Mouse (Mus musculus) heart, embryonic 14.5 days (tissue): ENCODE results near the gene Rbm28. TPM values are rescaled to one million over a fixed set of nuclear protein-coding genes. Genes with fewer than 3 reads are reported as not detected.
A peak's percentile ranks its signal among the peaks of the same experiment; 100 is the strongest.

ENCODE experiments used
- ATAC-seq: fragments of 200-750 bp; cut with Nextera tagmentation; 2 replicates; pipeline ENCODE4 v1.8.0; 2017; ENCODE audit warnings: low read depth, moderate TSS enrichment; ENCODE audit not compliant: insufficient number of reproducible peaks, insufficient read depth, low FRiP score
- H3K27ac ChIP-seq, 2 experiments: fragments of 200-500 bp in 1 of 2; fragments of 300-500 bp in 1 of 2; sonication (generic) in 1 of 2; replicated peaks in 1 of 2; 2 replicates each; pipeline ENCODE4 v1.5.1; 2012 to 2014; ENCODE audit warnings: low read depth in 2 of 2, low read length in 2 of 2, control low read depth in 1 of 2, mild to moderate bottlenecking in 1 of 2, mixed read lengths in 1 of 2; ENCODE audit not compliant: control insufficient read depth in 1 of 2, insufficient read depth in 1 of 2
- H3K27me3 ChIP-seq: fragments of 300-500 bp; sonication (generic); 2 replicates; pipeline ENCODE4 v1.6.1; 2014; ENCODE audit warnings: mild to moderate bottlenecking, low read length, control low read depth; ENCODE audit not compliant: control insufficient read depth, insufficient read depth
- H3K36me3 ChIP-seq: fragments of 300-500 bp; sonication (generic); 2 replicates; pipeline ENCODE4 v1.6.1; 2014; ENCODE audit warnings: mild to moderate bottlenecking, control low read depth, low read length, mixed read lengths; ENCODE audit not compliant: control insufficient read depth, insufficient read depth
- H3K4me1 ChIP-seq, 2 experiments: fragments of 200-500 bp in 1 of 2; fragments of 300-500 bp in 1 of 2; sonication (generic) in 1 of 2; 2 replicates each; pipeline ENCODE4 v1.6.1; 2012 to 2014; ENCODE audit warnings: low read length in 2 of 2, control low read depth in 1 of 2, mixed read lengths in 1 of 2; ENCODE audit not compliant: control insufficient read depth in 2 of 2, insufficient read depth in 2 of 2
- H3K4me2 ChIP-seq: fragments of 300-500 bp; sonication (generic); 2 replicates; pipeline ENCODE4 v1.6.1; 2014; ENCODE audit warnings: mild to moderate bottlenecking, low read length
- H3K4me3 ChIP-seq, 2 experiments: fragments of 200-500 bp in 1 of 2; fragments of 300-500 bp in 1 of 2; sonication (generic) in 1 of 2; 2 replicates each; pipeline ENCODE4 v1.5.1; 2012 to 2014; ENCODE audit warnings: low read length in 2 of 2, mild to moderate bottlenecking in 2 of 2, control low read depth in 1 of 2, low read depth in 1 of 2, moderate library complexity in 1 of 2; ENCODE audit not compliant: control insufficient read depth in 1 of 2, insufficient read depth in 1 of 2
- H3K9ac ChIP-seq: fragments of 300-500 bp; sonication (generic); 2 replicates; pipeline ENCODE4 v1.6.1; 2014; ENCODE audit warnings: mild to moderate bottlenecking, low read length
- H3K9me3 ChIP-seq: fragments of 300-500 bp; sonication (generic); 2 replicates; pipeline ENCODE4 v1.6.1; 2016; ENCODE audit warnings: low read length, control low read depth; ENCODE audit not compliant: control insufficient read depth
- WGBS: fragments of 180-500 bp; shearing (Covaris S2); extraction: QIAGEN DNeasy Blood & Tissue Kit; methylation state at CpG from one replicate; pipeline ENCODE4 v1.1.7; 2014; 5-methylcytosine and 5-hydroxymethylcytosine counted together
- polyA plus RNA-seq: library from polyadenylated mRNA; unstranded; fragments of >200 nt; fragmentation: Nextera tagmentation; extraction: Ambion mirVana; gene quantifications from 2 replicates; pipeline ENCODE4 v1.2.1, GENCODE M21; 2014

Rbm28 gene
- polyA plus RNA-seq, 1 experiment from 2014 or later = 30.2 TPM

DNA sequence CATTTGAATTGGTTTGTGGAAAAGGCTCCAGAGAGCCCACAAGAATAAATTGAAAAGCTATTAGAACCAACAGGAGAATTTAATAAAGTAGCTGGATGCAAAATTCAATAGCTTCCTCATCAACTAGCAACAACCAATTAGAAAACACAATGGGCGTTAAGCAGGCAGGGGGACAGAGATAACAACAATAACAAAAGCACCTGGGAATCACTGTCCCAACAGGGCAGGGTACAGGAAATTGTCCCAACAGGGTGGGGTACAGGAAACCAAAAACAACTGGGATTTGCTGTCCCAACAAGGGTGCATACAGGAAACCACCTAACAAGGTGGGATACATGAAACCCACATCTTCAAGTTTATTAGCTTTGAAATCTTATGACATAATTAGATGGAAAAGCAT is 56.4 kb downstream of the Rbm28 start:
- no peak for ATAC-seq
- H3K27ac ChIP-seq = no peak overlapping the region

DNA sequence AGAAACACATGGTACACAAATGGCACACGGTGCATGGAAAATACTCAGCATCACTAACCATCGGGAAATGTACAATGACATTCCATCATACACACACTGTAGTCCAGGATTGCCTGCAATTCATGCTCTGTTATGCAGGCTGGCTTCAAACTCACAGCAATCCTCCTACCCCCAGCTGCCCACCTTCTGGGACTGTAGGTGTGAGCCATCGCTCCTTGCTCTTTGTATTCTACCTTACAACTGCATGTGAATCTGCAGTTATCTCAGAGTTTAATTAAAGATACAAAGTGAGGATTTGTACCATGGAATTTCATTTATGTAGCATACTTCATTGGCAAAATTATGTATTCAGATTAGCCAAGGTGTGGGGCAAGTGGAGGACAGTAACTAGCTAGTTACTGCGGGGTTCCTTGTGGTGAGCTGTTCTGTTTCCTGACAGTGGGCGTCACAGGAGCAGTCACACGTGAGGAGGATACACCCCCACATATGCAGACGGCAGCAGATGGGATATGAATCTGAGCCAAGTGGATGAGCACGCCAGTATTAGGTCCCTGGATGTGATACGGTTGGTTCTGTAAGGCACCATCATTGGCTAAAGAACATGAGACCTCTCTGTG is 63.5 kb downstream of the Rbm28 start:
- H3K9me3 ChIP-seq = no peaks in the 10 kb centered on the region

More for the DNA sequence above, 56.4 kb downstream of the Rbm28 start:
- Histone ChIP-seq H3K36me3 (no peaks in the 10 kb centered on the region), H3K4me3 (no peak overlapping the region), H3K9me3 (peaks cover 19% of the 10 kb centered on the region; the same call in 1 of the 2 replicates), H3K4me1 (no peaks in the 10 kb centered on the region), H3K4me2 (no peak overlapping the region), H3K9ac (no peak overlapping the region), H3K27me3 (no peaks in the 10 kb centered on the region)
- WGBS = 51% methylated on average over 1 of the region's 1 CpGs

DNA sequence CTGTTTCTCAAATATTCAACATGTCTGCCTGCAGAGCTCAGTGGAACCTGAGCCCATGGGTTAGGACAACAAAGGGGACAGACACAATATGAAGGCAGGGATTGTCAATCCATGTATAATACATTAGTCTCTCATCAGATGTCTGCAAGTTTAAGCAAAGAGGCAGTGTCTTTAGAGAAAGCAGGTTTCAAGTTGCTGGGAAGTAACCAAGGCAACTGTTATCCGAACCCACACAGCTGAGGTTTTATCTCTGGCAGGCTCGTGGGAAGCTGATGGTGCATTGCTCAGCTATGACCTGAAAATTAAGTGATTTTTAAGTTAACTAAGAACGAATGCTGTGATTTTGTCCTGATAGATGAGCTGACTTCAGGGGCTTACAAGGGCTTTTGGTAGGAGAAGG is 64.4 kb downstream of the Rbm28 start:
- no peaks in the 10 kb centered on the region for H3K27me3 ChIP-seq
- no peaks in the 10 kb centered on the region; a peak in 1 of 4 replicates for H3K4me1 ChIP-seq
- no peak overlapping the region for H3K4me2 ChIP-seq
- ATAC-seq = no peak
- 19% methylated on average over 3 of the region's 3 CpGs for WGBS
- no peaks in the 10 kb centered on the region for H3K36me3 ChIP-seq
- no peak overlapping the region for H3K4me3 ChIP-seq
- H3K27ac ChIP-seq = no peak overlapping the region
- no peaks in the 10 kb centered on the region for H3K9me3 ChIP-seq
- H3K9ac ChIP-seq = no peak overlapping the region

More for the DNA sequence above, 63.5 kb downstream of the Rbm28 start:
- 77% methylated on average over 9 of the region's 9 CpGs for WGBS
- Histone ChIP-seq H3K4me2 (no peak overlapping the region), H3K4me3 (no peak overlapping the region), H3K9ac (no peak overlapping the region), H3K27me3 (no peaks in the 10 kb centered on the region), H3K27ac (no peak overlapping the region), H3K36me3 (no peaks in the 10 kb centered on the region), H3K4me1 (no peaks in the 10 kb centered on the region; a peak in 1 of 4 replicates)
- ATAC-seq = no peak

DNA sequence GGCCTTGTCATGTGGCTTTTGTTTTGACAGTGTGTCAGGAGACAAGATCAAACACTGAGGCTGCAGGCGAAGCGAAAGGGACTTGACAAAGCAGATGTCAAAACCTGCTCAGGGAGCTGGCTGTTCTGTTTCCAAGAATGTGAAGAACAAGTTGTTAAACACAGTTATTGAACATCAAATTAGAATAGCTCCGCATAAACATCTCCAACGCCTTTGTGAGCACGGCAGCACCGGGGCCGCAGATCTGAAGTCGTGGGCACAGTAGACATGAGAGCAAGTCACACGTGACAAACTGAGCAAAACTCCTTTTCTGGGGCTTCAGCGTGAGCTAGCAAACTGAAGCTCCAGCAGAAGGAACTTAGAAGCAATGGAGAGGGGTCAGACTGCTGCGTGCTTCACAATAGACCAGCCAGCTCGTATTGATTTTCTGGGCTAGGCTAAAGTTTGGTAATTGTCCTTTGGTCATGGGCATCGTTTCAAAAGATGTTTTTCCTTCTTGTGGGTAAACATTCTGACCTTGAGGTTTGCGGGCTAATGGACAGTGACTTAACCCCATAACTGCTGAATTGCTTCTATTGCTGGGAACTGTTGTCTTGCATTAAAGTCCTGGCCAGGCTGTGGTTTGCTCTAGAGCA is 65.2 kb downstream of the Rbm28 start:
- Histone ChIP-seq H3K9me3 (no peaks in the 10 kb centered on the region), H3K4me1 (no peaks in the 10 kb centered on the region; a peak in 1 of 4 replicates), H3K36me3 (no peaks in the 10 kb centered on the region), H3K27ac (no peak overlapping the region), H3K4me3 (no peak overlapping the region), H3K4me2 (no peak overlapping the region), H3K27me3 (no peaks in the 10 kb centered on the region), H3K9ac (no peak overlapping the region)
- ATAC-seq = no peak
- WGBS = 79% methylated on average over 14 of the region's 14 CpGs

DNA sequence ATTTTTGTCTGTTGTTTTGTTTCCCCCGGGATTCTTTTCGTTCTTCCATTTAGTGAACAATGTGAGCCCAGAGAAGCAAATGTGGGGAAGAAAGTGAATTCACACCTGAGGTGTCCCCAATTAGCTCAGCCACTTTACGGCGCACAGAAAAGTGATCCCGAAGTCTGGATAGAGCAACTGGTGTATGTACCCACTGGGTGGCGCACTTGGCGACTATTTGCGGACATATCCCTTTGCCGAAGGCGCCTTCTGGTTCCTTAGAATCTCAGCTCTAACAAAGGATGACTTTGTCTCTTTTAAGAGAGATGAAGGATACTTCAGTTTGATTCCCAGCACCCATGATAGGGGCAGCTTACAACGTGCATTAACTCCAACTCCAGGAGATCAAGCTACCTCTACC is 71.9 kb downstream of the Rbm28 start:
- H3K36me3 ChIP-seq = no peaks in the 10 kb centered on the region
- no peak overlapping the region for H3K4me2 ChIP-seq
- no peak overlapping the region for H3K27ac ChIP-seq
- no peak for ATAC-seq
- peaks cover 0 to 1% of the 10 kb centered on the region in 2 experiments; a peak in 2 of 4 replicates for H3K4me1 ChIP-seq
- no peak overlapping the region for H3K9ac ChIP-seq
- peaks cover 8% of the 10 kb centered on the region; the same call in 1 of the 2 replicates for H3K9me3 ChIP-seq
- WGBS = 51% methylated on average over 11 of the region's 11 CpGs
- no peak overlapping the region for H3K4me3 ChIP-seq
- no peaks in the 10 kb centered on the region for H3K27me3 ChIP-seq

DNA sequence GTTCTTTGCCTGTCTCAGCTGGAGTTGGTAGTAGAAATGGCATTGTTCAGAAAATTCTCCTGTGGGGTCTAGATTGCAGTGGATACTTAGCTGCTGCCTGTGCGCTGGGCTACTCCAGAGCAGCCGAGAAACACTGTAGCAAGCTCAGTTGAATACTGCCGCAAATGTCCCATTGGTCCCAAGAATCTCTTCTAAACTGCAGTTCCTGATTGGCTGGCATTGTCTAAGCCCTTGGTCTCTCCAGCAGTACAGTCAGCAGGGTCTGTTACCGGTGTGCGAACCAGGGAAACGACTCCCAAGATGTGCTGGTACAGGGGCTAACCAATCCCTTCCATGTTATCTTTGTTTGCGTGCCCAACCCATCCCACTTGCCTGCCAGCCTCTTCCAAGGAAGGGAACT is 72.6 kb downstream of the Rbm28 start:
- WGBS = 80% methylated on average over 7 of the region's 7 CpGs
- Histone ChIP-seq H3K27ac (no peak overlapping the region), H3K36me3 (no peaks in the 10 kb centered on the region), H3K4me1 (peaks cover 0 to 2% of the 10 kb centered on the region in 2 experiments; a peak in 2 of 4 replicates), H3K4me2 (no peak overlapping the region), H3K9me3 (peaks cover 8% of the 10 kb centered on the region; the same call in 1 of the 2 replicates), H3K27me3 (no peaks in the 10 kb centered on the region), H3K9ac (no peak overlapping the region), H3K4me3 (no peak overlapping the region)
- no peak for ATAC-seq

DNA sequence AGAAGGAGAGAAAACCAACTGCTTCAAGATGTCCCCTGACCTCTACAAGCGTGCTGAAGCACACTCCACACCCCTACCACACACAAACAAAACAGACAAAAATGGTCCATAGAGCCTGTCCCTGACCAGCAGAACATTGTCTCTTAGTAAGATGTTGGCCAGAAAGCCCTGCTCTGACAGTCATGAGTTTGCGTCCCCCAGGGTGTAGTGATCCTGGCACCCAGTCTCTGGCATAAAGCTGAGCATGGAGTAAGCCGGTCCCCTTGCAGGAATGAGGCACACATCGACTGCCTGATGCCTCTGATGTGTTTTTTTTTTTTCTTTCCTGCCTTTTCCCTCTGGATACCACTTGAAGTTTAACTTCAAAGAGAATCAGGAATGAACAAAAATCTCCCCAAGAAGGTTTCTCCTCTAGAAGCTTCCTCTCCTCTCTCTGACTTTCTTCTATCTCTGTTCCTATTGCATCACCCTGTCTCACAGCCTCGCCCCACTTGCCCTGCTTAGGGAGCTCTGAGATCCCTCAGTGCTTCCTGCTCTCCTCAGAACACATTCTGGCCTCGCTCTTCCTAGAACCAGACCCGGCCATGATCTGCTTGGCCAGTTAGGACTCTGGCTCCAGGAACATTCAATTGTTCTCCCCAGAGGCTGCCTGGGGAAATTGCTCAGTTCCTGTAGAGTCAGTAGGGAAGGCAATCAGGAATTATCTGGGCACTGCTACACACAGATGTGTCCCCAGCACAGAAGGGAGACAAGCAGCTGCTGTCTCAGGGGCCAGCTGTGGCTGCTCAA is 76.7 kb downstream of the Rbm28 start:
- Histone ChIP-seq H3K36me3 (no peaks in the 10 kb centered on the region), H3K4me1 (peaks cover 0 to 2% of the 10 kb centered on the region in 2 experiments; a peak in 2 of 4 replicates), H3K4me2 (no peak overlapping the region), H3K9ac (no peak overlapping the region), H3K9me3 (0 out of 2 replicates have a peak, but pooled peaks cover 8% of the 10 kb centered on the region), H3K27ac (peak overlapping the region in 1 of 2 experiments; percentile 0; a peak in 1 of 4 replicates), H3K4me3 (no peak overlapping the region), H3K27me3 (no peaks in the 10 kb centered on the region)
- ATAC-seq = no peak; the same call in 1 of the 2 replicates
- 64% methylated on average over 7 of the region's 7 CpGs for WGBS
